Mouse (Mus musculus): Measurements from ENCODE around the gene Vipas39.

GRCm38 (mm10) chr12:87300441-87300690 lies 34.3 kb upstream of the Vipas39 start:
- no peak for TF ChIP-seq POLR2A (IDR thresholded peaks at IDR 0.05; ENCODE audit: insufficient read depth, low read depth, low read length)
- TF ChIP-seq EP300 (IDR thresholded peaks at IDR 0.05; ENCODE audit: insufficient read depth, low read depth, low read length): no peak

All from heart, adult 2 months (tissue).